In the genomic region with DNA sequence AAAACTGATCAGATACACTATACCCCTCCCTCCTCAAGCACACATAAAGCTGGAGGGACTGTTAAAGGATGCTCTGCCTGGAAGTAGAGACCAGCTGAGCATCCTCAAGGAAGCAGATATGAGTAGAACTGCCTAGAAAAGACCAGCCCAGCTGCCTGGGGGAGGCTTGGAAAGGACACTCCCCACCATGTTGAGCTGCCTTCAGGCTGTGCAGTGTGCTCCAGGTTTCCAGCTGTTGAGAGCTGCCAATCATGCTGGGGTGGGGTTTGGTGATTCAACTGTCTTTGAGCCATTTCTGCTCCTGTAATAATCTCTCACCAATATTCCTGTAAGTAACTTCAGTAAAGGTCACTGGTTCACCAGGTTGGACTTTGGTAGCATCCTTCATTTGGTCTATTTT, we compare ENCODE assay signal across 12 mouse cellular contexts.
"Had no signal": no experiment of that assay in that cellular context is flagged by ENCODE, and none has a peak within 500 bp of the region (broad histone marks: within the 10 kb centered on the region; RNA-seq: fewer than 3 reads in every experiment).

No protein-coding gene starts in this region.

- DNase-seq: retina, postnatal 1 day; right cerebral cortex, adult 18-20 months; right cerebral cortex, postnatal 14 days; right cerebral cortex, postnatal 25 days; right cerebral cortex, postnatal 4 days; spleen, adult 18-20 months; thymus, adult 18-20 months; thymus, adult 2 months; thymus, postnatal 14 days; thymus, postnatal 25 days; thymus, postnatal 36 days; thymus, postnatal 4 days had no signal
